Mouse (Mus musculus): ENCODE results near the gene Gfod2. TPM values are rescaled to one million over a fixed set of nuclear protein-coding genes. Genes with fewer than 3 reads are reported as not detected.
A peak's percentile ranks its signal among the peaks of the same experiment; 100 is the strongest.

Gfod2 gene
- 10 to 100 TPM; 17.8 to 21.3 (median 19.8) TPM for total RNA-seq (2022)

DNA sequence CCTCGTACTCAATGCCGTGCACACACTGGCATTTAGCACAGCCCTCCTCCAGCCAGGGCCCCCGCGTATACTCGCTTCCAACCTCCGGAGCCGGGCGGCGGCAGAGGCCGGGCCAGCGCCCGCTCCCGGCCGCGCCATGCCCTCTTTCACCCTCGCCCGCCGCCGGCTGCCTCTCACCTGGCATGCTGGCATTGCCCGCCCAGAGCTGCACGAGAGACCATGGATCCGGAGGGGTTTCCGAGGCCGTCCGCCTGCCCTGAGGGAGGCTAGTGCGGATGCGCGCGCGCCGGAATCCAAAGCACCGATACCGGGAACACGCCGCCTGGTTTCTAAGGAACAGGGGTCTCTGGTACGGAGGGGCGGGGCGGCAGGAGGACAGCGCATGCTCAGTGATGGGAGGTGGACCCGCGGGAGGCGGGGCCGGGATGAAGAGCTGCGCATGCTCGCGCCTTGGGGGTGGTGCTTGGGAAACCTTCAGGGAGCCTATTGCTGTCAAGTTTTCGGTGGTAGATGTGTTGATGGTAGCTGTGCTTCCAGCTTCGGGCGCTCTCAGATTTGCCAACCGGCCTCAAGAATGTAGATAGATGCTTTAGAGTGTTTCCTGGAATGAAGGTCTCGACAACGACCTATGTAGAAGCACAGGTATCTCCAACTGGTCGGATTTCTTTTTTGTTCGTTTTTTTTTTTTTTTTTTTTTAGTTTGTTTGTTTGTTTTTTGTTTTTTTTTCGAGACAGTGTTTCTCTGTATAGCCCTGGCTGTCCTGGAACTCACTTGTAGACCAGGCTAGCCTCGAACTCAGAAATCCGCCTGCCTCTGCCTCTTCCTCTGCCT is at the start of gene Gfod2:
Gfod2 (minus strand) TSS at position 388 of the 832 bp plus-strand sequence.
- DNase-seq (ENCODE audit: low spot score in 2 of 2): peak; percentile 92 to 97

DNA sequence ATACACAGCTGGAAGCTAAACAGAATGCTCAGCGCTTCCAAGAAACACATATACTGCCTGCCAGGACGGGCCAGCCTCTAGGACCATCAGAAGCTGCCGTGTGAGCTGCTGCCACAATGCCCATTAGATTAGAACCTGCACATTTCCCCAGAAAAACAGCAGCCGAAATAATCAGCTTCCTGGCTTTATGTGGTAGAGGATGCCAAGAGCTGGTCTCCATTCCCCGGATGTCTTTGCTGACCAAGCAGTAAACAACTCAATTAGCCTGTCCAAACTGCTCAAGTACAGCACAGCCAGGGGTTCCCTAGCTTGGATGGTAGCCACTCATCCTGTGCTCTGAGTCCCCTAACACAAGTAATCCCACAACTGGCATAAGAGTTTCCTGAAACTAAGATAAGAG is 49.3 kb upstream of the Gfod2 start:
- no peak for DNase-seq (ENCODE audit: low spot score in 2 of 2)

DNA sequence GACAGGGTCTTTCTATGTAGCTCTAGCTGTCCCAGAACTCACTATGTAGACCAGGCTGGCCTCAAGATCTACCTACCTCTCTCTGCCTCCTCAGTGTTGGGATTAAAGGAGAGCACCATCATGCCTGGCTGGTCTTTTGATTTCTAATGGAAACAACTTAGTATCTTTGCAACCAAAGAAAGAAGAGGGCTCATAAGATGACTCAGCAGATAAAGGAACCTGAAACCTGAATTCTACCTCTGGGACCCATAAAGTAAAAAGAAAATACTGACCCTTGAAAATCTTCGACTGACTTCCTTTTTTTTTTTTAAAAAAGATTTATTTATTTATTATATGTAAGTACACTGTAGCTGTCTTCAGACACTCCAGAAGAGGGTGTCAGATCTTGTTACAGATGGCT is 47.5 kb upstream of the Gfod2 start:
- DNase-seq (ENCODE audit: low spot score in 2 of 2): no peak

DNA sequence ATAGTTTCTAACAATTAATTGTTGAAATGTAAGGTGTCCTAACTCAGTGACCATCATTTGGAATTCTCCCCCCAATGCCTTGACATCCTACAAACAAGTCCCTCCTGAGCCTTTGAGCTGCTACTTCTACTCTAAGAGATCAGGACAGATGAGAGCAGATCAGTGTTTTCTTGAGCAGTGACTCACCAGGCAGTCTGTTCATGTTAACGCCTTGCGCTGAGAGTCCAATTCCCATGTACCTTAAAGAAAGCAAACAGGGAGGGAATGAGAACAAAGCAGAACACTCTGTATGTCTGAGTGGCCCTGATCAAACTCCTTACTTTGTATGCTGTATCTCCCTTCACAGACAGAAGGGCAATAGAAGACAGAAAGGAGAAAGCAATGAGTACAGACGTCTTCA is 46.9 kb upstream of the Gfod2 start:
- no peak for DNase-seq (ENCODE audit: low spot score in 2 of 2)

DNA sequence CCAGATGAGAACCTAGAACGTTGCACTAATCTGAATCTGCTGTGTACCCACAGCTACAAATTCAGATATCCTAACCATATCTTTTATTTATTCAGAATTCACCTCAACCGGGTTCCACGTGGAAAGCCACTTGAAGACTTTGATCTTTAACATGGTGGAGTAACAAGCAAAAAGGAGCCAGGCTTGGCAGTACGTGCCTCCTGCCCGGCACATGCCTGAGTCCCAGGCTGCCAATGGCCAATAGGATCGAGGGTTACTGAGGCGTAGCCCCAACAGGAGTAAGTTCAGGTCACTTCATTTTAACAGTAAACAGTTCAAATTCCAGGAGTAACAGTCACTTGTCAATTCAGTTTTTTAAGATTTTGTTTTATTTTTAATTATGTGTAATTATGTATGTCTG is 46.3 kb upstream of the Gfod2 start:
- no peak for DNase-seq (ENCODE audit: low spot score in 2 of 2)

DNA sequence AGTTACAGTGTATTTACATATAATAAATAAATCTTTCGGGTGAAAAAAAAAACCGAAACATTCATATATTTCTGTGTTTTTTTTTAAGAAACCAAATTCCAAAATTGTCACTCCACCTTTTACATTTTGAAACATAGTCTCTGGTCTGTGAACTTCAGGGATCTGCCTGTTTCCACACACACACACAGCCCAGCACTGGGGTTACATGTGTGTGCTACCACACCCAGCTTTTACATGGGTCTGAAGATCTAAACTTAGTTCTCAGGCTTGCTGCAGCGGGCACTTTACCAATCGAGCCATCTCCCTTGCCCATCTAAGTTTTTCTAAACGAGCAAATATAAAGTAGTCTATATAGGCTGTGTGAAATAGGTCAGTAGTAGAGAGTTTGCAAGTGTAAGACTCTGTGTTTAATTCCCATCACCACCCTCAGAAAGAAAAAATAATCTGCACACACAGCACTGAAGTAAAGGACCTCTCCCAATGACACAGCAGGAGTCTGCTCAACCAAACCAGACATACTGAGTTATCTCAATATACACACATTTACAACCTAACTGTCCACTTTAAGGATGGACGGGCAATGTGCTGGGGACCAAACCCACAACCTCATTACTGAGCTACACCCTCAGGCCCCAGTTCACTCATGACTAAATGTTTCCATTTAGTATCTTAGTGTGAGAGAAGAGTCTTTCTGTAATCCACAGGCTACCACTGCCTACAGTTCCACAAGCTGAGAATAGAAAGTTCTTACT is 42.9 kb upstream of the Gfod2 start:
- DNase-seq (ENCODE audit: low spot score in 2 of 2): no peak

DNA sequence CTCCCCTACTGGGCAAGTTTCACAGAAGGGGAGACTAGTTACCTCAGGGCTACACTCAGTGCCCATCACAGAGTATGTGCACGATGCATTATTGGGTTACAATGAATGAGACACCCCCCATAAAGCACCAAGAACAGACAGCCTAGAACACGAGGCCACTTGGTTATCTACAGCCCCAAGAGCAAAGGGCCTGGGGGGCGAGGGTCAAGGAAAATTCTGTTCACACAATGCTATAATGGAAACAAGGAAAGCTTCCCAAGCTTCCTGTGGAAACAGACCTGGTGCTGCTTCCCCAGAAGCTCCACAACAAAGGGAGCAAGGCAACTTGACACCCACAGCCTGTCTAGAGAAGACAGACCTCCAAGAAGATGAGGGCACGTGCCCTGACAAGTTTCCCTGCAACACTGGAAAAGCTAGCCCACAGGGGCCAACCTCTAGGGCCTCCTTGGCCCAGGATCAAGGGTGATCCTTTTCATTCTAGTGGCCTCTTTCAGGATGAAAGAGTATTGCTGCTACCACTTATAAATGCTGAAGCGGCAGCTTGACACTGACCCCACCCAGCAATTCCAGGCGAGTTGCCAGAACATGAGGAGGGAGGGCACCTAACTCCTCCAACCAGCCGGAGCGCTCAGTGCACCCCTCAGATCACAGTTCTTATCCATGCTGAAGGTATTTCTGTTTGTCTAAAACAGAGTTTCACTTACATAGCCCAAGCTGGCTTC is 40.8 kb upstream of the Gfod2 start:
- DNase-seq (ENCODE audit: low spot score in 2 of 2): no peak

DNA sequence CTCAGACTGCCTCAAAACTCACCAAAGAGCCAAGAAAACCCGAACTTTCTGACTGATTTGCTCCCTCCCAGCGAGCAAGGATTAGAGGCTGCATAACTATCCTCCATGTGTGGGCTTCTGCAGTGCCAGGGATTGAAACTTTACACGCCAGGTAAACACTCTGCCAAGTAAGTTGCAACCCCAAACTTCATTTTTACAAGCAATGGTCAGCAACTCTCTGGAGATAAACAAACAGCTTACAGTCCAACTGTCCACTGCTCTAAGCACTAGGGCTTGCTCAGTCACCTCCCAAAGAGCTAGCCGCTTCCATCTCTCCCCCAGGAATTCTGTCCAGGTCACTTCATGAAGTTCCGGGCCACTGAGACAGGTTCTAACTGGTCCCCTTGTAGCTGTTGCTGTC is 39.9 kb upstream of the Gfod2 start:
- DNase-seq (ENCODE audit: low spot score in 2 of 2): no peak

DNA sequence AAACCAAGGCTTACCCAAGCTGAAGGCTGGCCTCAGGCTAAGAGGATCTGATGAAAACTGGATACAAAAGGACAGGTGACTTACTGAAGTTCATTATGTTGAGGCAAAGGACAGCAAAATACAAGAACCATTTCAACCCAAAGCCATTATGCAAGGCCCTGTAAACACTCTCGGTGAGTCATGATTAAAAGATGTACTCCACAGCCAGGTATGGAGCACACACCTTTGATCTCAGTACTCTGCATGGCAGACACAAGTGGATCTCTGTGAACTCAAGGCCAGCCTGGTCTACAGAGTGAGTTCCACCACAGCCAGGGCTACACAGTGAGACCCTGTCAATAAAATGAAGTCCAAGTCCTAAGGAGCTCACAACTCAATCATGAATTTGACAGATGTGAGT is 37.3 kb upstream of the Gfod2 start:
- no peak for DNase-seq (ENCODE audit: low spot score in 2 of 2)

DNA sequence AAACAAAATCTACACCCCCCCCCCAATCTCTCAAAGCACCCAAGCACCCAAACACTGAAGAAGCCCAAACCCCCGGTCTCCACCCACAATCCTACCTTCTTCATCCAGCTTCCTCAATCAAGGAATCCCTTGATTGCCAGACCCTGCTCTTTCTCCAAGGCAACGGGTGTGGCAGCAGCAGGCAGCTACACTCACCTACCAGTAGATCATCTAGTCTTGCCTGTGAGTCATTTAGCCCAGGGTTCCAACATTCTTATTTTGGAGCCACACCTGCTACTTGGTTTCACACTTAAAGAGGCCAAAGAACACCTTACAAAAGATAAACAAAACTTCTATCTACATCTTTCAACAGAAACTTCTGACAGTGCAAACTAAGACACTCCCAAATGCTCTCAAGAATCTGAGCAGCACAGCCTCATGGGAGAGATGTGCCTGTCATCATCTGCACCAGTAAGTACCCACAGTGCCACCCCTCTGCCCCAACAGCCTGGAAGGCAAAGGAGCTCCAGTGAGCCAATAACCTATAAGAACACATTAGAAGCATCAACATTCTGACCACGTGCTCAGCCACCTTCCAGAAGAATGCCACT is 35.6 kb upstream of the Gfod2 start:
- DNase-seq (ENCODE audit: low spot score in 2 of 2): no peak

DNA sequence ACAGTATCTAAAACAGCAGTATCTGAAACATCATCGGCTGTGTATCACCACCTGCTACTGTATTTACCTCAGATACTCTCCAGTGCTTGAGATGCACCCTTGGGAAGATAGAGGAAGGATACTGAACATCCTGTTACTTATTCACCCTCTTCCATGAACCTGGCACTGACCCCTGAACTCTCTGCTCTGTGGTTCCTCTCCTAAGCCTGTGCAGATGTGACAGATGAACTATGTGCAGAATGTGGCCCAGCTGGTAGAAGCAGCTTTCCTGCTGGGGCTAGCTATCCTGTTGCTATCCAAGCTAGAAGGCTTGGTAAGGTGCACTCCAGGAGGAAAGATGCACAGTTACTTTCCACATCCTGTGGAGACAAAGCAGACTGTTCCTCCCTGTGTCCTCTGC is 34.9 kb upstream of the Gfod2 start:
- DNase-seq (ENCODE audit: low spot score in 2 of 2): no peak

DNA sequence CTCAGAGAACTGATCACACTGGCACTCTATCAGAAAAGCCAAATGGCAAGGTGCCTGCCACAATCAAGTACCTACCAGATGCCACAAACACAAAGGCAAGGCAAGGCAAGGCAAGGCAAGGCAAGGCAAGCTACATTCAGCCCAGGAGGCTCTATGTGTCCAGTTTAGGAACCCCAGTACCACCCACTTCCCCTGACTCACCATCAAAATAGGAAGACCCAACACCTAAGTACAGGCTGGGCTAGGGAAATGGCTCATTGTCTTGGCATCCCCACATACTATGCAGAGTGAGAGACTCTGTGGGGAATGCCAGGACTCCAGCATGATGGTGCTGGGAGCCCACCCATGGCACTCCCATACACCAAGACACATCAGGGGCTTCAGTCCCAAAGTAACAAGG is 31.2 kb upstream of the Gfod2 start:
- no peak for DNase-seq (ENCODE audit: low spot score in 2 of 2)

DNA sequence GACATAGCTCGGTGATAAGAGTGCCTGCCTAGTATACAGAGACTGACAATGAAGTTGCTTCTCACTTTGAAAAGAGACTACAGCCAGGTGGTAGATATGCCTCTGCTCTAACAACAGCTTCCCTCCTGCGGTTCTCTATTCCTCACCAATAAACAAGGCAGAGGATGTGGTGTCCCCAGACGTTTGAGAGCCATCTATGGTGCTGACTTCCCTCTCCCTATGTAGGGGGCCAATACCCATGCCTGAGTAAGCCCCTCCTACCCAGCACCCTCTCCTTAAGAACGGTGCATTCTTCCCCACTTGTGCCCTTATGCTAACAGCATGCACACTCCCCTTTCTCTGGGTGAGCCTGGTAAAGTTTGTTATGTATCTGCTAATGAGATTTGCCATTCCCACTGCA is 30.5 kb upstream of the Gfod2 start:
- DNase-seq (ENCODE audit: low spot score in 2 of 2): no peak

DNA sequence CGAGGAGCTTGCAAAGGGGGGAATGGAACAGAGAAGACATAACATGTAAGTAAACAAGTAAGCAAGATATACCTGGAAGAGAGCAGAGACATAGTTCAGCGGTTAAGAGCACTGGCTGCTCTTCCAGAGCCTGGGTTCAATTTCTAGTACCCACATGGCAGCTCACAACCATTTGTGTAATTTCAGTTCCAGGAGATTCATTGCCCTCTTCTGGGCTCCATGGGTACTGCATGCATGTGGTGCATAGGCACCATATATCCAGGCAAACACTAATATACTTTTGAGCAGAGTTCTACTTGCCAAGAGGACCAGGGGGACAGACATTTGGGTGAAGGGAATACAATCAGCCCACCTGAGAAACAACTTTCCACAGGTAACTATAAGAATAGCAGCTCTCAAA is 29.8 kb upstream of the Gfod2 start:
- no peak for DNase-seq (ENCODE audit: low spot score in 2 of 2)

DNA sequence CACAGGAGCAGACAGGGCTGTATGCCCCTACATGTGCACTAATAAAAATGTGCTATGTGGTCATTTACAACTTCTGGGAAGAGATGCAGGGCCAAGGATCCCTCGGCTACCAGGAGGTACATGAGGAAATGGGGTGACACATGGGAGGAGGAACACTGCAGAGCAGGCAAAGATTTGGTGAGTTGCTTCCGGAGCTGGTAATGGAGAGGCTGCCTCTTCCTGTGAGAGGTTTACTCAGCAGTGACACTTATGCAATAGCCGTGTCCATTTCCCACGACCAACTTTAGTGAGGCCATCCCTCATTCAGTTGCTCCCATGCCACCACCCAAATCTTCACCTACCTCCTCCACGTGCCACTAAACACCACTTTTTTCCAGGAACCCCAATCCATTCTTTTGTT is 21.8 kb upstream of the Gfod2 start:
- no peak for DNase-seq (ENCODE audit: low spot score in 2 of 2)

DNA sequence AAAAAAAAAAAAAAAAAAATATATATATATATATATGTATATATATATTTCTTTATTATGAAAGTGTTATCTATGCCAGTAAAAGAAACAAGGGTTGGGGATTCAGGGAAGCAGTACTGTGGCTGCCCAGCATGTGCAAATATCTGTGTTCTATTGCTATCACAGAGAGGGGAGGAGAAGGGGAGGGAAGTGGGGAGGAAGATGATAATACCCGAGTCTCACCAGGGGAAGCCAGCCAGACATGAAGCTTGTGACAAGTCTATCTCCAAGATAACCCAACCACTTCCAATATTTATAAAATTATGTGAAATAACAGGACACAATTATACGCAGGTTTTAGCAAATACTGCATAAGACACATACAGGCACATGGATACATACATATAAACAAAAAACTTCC is 19.4 kb upstream of the Gfod2 start:
- DNase-seq (ENCODE audit: low spot score in 2 of 2): no peak

DNA sequence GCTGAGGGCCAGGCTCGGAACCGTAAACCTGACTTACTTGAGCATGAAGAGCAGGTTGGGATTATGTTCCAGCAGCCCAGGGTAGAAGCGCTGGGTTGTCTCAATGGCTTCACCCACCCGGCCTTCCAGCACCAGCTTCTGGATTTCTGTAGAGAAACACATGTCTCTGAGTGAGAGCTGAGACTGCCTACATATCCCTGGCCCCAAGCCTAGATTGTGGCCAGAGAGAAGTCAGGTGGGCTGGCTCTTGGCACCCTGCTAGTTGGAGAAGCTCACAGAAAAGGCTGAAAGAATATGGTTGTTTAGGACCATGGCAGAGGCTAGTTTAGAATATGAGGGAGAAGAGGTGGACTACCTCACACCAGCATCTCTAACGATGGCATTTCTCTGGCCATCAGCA is 16.0 kb upstream of the Gfod2 start:
- no peak for DNase-seq (ENCODE audit: low spot score in 2 of 2)

DNA sequence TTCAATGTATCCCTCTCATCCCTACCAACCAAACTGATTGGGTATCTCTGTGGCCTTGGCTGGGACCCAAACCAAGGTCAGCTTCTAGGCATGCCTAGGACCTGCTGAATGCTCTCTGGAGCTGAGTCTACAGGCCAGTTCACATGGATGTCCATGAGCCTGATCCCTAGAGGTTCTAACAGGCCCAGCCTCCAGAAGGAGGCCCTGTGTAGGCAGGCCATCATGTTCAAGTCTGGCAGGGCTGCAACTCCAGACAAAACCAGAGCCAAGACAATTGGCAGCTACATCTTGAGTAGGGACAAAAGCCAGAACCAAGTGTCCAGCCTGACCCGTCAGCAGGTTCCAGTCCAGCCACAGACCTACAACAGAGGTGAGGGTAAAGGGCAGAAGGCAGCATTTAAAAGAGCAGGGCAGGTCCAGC is 15.0 kb upstream of the Gfod2 start:
- no peak for DNase-seq (ENCODE audit: low spot score in 2 of 2)

DNA sequence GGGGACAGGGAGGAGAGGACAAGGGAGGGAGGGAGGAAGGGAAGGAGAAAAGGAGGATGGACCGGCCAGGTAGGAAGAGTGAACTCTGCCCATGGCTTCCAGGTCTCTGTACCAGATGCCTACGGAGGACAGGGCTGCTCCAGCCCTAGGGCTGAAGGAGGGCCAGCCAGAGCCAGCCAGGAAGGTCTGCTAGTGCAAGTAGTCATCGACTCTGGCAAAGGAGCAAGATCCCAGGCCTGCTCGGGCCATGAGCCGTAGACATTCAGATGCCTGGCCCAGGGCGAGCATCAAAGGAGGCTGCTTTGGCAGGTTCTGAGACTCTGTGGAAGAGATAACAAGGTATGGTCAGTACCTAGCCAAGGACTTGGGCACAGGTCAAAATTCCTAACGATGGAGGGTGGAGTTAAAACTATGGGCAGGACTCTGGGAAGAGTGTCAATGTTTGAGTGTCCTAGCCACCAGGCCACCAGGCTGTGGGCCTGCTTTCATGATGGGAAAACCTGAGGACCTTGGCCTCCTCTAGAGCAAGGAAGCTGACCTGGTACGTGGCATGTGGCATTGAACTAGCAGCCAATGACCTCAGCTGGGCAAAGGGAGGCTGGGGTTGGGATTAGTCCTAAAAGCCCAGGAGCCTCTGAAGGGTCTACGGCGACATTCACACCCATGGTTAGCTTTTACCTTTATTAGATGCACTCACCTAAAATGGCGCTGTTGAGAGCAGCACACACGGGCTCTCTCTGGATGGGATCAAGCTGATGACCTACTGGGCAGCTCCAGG is 13.1 kb upstream of the Gfod2 start:
- no peak for DNase-seq (ENCODE audit: low spot score in 2 of 2)

DNA sequence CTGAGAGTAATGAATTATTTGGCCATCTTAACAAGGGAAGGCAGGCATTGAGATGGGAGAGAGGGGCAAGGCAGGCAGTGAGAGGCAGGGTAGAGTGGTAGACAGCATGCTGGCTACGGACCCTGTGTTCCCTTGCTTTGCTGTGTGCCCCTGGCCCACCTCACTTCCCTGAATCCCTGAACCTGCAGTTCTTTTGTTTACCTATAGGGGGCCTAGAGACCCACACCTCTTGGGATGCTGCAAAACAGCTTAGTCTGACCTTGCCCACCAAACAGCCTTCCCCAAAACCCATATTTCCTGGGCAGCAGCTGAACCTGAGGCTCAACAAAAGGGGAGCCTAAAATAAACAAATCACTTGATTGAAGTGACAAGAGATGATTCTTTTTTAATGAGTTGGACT is 12.1 kb upstream of the Gfod2 start:
- no peak for DNase-seq (ENCODE audit: low spot score in 2 of 2)

Data from layer of hippocampus, adult 8-10 months (tissue).